Mouse (Mus musculus) G1E (cell line): ENCODE data around the gene Cnn3.

Experiments used
- CTCF ChIP-seq: IDR thresholded peaks from 2 replicates; pipeline ENCODE4 v1.5.1; 2012; ENCODE audit warnings: low read depth, low read length, inconsistent platforms, mixed read lengths
- GATA1 ChIP-seq: IDR thresholded peaks from 2 replicates; pipeline ENCODE4 v1.6.1; 2012; ENCODE audit warnings: borderline replicate concordance, low read length, inconsistent platforms, mixed read lengths
- GATA2 ChIP-seq: IDR thresholded peaks from 2 replicates; pipeline ENCODE4 v1.6.1; 2012; ENCODE audit warnings: low read depth, low read length, inconsistent platforms, borderline replicate concordance
- POLR2AphosphoS5 ChIP-seq: IDR thresholded peaks from 2 replicates; pipeline ENCODE4 v1.6.1; 2012; ENCODE audit warnings: low read depth, low read length, inconsistent platforms; ENCODE audit not compliant: insufficient replicate concordance
- TAL1 ChIP-seq: conservative IDR thresholded peaks from 2 replicates; pipeline ENCODE4 v1.6.1; 2012; ENCODE audit warnings: low read depth, low read length, inconsistent platforms, mixed read lengths

- TF ChIP-seq TAL1 (no peak), CTCF (no peak), GATA1 (no peak), POLR2AphosphoS5 (no peak), GATA2 (no peak)
Observed at GRCm38 (mm10) chr3:121443861-121444271, 17.6 kb downstream of the Cnn3 start.
